Mouse (Mus musculus): ENCODE data around the gene Ldlr.
"Not testable (repeated sequence)": the region's sequence is repeated elsewhere in the genome, so short reads cannot be mapped to it uniquely, and the experiment has no call there.

The Ldlr gene

DNA sequence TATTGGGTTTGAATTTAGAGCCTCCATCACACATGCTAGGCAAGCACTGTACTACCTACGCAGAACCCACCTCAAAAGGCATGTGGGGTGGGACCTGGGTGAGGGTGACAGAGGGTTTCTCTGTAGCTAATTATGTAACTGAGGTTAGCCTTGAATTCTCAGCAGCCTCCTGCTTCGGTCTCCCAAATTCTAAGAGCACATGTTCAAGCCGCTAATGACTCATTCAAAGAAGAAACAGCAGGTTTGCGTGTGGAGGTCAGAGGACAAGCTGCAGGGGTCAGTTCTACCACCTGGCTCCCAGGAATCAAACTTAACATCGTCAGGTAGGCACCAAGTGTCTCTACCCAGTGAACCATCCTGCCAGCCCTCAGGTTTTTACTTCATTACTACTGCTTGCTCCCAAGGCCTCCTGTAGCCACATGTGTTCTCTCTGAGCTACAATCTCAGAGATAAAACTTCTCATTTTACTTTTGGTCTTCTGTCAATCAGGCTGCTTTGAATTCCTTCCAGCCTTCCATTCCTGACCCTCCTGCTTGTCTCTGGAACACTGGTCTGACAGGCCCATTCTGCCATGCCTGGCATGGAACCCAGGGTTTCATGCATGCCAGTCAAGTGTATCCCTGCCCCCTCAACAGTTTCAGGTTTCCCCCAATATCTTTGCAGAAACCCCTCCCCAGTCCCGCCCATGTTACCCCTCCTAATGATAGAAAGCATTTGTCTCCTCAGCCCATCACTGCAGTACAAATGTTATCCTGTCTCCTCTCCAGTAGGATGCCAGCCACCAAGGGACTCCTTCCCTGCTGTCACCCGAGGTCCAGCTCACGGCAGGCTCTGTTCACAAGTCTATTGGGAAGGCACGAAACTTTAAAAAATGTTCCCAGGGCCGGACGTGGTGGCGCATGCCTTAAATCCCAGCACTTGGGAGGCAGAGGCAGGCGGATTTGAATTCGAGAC is 35.6 kb downstream of the Ldlr start:
- peak in 1 of 2 experiments; percentile 20 for DNase-seq

DNA sequence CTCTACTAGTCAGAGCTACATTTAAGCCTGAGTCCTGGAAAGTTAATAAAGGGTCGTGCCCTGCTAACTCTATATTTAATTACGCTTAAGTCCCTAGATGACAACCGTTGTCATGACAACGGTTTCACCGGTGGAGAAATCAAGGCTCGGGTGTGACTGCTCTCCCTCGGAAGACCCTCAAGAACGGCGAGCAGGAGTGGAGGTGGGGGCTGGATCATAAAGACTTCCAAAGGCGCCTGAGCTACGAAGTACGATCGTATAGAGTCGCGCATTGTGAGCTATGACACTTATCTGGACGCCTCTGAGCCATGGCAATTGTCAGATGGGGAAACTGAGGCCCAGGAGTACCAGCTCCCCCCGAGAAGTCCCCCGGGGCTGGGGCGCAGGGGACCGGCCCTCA is 36.4 kb downstream of the Ldlr start:
- no peak for DNase-seq

DNA sequence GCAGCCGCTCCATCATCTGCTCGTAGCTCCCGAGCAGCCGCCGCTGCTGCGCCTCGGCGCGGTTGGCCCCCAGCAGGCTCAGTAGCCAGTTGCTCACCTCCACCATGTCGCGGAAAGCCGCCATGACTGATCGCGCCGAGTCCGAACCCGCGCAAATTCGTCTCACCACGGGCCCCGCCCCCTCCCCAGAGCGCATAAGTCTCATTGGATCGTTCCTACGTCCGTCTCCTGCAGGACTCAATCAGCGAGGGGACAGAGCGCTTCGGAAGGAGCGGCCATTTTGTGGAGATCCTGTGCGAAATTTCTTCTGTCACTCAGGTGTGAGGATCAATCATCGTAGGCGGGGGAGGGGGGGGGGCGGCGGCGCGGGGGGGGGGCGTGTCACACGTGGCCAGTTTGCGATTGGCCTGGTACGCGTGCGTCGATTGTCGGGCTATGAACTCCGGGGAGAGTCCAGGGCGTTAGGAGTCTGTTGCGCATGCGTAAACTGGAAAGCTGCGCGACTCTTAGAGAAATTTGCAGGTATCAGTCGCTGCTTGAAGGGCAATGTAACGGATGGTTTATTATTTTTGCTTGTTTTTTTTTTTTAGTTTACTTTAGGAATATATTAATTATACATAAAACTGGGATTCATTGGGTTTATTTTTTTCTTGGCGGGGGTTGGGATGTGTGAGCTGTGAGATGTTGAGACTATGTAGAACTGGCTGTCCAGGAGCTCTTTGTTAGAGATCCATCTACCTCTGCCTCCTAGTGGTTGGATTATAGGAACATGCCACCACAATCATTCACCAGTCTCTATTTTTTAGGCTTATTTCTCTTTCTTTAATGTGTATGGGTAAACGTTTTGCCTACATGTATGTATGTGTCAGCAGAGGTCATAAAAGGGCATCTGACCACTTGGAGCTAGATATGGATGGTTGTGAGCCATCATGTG is 37.1 kb downstream of the Ldlr start, which contains the start of gene Spc24:
TSS of gene Spc24 (minus strand) at position 149 of the 934 bp plus-strand sequence.
- peak; percentile 88 to 96 for DNase-seq

DNA sequence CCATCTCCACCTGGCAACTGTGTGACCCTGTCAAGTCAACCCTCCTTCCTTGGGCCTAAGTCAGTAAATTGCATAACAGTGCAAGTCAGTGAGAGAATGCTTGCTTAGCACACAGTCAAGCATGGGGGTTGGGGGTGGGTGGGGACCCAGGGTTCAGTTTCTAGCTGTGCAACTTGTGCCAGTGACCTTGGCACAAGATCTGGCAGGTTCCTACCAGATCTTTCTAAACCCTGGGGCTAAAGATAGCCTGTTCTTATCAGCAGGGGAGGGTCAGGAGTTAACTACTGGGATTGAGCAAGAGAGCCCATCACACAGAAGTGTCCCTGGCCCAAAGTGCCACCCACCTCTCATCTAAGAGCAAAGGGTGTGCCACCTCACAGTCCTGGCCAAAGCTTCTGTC is 38.9 kb downstream of the Ldlr start:
- DNase-seq: no peak

DNA sequence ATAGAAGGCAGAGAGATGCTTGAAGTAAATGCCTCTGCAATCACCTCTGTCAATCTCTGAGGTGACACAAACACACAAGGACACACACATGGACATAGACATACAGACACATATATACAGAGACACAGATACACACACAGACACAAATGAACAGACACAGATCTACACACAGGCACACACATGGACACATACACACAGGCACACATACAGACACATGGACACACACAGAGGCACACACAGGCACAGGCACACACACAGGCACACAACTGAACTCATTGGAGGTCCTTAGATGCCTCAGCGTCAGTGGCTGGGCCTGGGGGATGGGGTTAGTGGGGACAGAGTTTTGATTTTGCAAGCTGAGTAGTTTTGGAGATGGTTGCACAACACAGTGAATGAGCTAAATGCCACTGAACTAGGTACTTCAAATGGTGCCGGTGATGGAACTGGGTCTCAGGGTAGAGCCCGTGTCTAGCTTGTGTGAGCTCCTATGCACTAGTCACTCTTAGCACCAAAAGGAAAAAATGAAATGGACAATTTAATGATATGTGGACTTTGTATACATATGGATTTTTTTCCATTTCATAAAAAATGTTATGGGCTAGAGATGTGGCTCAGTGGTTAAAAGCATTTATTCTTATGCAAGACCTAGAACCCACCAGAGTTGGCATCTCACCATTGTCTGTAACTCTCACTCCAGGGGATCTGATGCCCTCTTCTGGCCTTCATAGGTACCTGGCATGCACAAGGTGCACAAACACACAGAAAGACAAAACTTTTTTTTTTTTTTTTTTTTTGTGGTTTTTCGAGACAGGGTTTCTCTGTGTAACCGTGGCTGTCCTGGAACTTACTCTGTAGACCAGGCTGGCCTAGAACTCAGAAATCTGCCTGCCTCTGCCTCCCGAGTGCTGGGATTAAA is 41.1 kb downstream of the Ldlr start:
- no peak for DNase-seq

DNA sequence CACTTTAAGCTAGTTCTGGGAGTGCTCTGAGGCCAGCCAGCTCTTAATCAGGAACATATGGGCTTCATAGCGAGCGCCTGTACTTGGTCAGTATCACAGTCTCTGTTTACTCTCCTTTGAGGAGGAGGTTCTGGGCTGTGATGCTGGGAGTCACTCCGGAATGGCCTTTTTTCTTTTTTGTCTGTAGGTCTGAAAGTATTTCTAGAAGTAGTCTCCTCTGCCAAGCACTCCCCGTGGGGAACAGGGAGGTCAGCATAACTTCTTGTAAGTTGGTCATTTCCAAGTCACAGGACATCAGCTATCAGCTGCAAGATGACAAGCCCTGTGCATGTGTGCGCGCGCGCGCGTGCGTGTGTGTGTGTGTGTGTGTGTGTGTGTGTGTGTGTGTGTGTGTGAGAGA is 44.6 kb downstream of the Ldlr start:
- no peak for DNase-seq

DNA sequence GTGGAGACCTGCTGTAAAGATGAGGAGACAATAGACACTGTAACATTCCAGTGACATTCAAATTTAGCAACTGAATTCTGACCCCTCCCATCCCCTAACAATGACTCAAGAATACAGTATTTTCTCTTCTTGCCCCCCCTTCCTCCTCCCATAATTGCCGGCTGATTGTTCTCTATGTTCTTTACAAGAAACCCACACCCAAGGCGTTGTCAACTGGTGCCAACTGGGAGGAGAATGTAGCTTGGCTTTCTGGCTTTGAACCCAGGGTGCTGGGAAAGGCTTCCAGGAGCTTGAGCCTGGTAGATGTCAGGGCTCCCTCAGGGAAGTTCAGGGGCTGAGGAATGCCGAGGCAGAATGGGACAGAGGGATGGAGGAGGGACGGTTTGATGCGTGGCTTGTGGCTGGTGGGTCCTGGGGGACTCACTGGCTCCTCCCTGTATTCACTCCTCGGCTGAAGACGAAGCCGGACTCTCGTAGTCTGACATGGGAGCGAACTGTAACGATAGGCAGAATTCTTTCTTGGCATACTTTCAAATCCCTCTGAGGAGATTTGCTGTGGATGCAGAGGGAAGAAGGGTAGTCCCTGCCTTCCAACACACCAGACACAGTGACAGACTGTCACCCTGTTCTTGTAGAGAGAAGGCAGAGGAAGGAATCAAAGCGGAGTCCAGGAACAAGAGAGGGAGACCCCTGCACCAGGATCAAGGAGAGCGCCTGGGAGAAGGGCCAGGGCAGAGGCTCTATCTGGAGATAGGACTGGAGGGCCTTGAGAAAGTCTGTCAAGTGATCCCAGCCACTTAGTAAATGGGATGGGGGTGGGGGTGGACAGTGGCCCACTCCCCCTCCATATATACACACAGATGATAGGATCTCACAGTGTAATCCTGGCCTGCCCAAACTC is 45.5 kb downstream of the Ldlr start:
- DNase-seq: no peak

DNA sequence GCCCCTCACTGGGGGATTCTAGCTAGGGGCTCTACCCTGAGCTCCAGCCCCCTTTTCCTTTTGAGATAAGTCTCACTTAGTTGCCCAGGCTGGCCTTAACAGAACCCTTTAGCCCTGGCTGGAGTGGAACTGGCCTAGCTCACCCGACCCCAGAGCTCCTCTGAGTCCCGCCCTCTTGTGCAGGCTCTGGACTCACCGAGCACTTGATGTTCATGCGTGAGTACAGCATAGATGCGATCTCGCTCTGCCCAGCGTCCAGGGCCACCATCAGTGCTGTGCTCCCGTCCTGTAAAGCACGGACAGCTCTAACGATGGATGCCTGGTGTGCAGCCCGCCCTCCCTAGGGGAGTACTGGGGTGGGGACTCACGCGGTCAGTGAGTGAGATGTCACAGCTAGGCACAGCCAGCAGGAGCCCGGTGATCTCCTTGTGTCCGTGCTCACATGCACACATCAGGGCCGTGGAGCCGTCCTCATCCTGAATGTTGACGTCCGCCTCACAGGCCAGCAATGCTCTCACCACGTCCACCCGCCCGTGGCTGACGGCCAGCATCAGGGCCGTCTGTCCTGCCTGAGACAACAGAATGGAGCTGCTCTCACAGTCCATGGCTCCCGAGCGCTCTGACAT is 46.4 kb downstream of the Ldlr start:
- no peak for DNase-seq

DNA sequence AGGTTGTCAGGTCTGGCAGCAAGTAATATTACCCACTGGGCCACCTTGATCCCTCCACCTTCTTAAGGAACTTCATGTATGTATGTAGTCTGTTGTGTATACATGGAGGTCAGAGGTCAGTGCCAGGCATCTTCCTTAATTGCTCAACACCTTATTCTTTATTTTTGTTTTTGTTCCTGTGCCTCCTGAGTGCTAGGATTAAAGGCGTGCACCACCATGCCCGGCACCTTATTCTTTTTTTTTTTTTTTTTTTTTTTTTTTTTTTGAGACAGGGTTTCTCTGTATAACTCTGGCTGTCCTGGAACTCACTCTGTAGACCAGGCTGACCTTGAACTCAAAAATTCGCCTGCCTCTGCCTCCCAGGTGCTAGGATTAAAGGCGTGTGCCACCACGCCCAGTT is 50.1 kb downstream of the Ldlr start:
- not testable (repeated sequence) for DNase-seq

DNA sequence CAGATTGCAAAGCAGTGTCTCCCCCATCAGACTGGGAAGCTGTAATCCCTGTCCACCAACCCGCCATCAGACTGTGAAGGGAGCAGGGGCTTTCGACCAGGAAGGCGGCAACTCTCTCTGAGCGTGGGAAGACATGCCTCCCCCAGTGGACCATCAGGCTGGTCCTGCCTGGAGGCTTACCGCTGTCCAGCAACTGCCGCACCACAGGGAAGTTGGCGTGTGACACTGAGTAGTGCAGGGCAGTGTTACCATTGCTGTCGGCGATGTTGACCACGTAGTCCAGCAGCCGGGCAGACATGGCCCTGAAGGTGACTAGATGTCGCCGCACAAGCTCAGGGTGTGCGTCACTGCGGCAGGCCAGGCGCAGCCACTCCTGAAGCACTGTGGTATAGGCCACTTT is 51.1 kb downstream of the Ldlr start:
- no peak for DNase-seq

DNA sequence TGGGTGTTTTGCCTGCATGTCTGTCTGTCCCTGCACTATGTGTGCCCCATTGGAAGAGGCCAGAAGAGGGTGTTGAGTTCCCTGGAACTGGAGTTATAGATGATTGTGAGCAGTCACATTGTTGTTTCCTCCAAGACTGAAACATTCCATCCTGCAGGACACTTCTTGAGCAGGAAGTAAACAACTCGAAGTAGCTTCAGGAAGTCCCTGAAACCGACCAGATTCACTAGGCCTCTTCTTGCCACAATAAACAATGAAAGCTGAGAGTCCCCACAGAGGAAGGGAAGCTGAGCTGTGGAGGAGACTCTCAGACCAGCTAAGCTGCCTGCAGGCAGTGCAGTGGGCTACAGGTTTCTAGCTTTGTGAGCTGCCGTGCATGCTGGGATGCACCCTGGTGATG is 54.4 kb downstream of the Ldlr start:
- DNase-seq: no peak

DNA sequence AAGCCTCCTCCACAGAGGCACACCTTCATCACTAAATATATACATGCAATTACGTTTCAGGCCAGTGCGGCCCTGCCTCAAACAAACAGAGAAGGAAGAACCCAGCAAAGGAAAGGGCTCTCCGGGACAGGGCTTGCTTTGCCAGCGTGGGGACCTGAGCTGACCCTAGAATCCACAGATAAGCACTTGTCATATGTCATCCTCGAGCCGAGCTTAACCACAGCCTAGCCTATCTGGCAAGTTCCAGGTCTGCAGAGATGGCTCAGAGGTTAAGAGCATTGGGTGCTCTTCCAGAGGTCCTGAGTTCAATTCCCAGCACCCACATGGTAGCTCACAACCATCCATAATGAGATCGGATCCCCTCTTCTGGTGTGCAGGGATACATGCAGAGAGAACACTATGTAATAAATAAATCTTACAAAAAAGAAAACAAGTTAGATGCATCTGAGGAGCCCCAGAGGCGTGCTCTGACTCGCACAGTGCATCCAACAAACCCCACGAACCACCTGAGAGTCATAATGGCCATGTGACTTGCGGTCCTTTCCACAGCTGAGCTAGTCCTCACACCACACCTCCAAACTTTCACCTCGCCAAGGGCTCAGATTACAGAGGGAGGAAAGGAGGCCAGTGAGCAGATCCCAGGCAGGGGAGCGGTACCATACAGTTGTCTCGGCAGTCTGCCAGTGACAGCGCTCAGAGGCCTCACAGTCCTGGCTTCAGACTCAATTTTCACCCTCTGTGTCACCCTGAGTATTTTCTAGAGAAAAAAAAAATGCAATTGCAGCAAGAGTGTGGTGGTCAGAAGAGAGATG is 58.6 kb downstream of the Ldlr start:
- no peak for DNase-seq

DNA sequence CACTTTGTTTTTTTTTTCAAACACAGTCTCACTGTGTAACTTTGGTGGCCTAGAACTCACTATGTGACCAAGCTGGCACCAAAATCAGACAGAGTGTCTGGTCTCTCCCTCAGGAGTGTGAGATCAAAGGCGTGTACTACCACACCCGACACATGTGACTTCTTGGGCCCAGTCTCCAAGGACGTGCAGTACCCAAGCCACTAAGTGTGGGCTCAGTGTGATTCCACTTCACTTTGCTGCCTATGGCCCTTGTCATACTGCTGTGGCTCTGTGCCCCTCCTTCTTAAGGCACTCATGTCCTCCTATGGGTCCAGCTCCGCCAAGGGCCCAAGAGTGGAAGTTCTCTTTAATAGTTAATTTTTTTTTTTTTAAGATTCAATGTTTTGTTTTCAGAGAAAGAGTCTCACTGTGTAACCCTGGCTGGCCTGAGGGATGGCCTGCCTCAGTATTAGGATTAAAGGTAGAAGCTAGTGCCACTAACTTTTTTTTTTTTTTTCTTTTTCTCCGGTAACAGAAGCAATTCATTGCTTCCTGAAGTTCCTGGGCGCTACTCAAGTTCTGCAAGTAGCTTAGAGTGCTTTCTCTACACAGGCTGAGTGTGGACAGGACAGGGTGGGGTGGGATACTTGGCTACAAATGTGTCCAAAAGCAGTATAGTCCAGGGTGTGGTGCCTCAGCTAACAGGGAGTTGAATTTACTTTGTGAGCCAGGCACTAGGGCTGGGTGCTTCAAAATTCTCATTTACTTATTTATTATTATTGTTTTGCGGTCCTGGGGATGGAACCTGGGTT is 61.4 kb downstream of the Ldlr start:
- DNase-seq: no peak

DNA sequence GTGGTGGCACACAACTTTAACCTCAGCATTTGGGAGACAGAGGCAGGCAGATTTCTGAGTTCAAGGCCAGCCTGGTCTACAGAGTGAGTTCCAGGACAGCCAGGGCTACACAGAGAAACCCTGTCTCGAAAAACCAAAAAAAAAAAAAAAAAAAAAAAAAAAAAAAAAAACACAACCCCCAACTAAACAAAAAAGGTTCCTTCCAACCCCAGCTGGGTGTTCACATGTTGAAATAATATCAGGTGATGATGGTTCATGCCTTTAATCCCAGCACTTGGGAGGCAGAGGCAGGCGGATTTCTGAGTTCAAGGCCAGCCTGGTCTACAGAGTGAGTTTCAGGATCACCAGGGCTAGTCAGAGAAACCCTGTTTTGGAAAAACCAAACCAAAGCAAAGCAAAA is 63.0 kb downstream of the Ldlr start:
- not testable (repeated sequence) for DNase-seq

DNA sequence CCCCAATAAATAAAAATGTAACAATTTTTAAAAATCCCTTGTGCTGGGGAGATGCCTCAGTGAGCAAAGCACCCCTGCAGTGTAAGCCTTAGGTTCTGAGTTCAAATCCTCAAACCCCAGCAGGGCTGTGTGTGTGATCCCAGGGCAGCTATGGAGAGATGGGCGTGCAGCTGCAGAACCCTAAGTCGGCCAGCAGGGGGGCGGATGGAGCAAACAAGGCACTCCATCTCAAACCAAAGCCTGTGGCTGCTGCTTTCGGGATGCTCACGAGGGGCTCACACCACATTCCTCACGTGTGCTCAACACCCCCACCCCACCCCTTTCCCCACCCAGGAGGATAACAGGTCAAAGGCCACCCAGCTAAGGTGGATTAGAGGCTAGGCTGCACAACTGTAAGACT is 63.6 kb downstream of the Ldlr start:
- DNase-seq: peak in 1 of 2 experiments; percentile 36

DNA sequence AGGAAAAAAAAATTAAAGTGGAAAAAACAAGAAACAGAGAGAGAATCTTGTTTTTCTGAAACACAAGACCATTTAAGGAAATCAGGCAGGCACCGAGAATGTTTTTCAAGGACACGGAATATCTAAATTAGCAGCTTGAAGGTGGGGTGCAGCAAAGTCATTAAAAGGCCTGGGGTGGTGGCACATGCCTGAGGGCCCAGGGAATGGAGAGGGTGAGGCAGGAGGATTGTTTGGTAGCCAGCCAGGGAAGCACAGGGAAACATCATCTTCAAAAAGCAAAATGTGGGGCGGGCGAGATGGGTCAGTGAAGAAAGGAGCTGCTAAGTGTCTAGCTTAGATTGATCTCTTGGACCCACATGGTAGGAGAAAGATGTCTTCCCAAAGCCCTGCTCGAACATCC is 64.4 kb downstream of the Ldlr start:
- no peak for DNase-seq

DNA sequence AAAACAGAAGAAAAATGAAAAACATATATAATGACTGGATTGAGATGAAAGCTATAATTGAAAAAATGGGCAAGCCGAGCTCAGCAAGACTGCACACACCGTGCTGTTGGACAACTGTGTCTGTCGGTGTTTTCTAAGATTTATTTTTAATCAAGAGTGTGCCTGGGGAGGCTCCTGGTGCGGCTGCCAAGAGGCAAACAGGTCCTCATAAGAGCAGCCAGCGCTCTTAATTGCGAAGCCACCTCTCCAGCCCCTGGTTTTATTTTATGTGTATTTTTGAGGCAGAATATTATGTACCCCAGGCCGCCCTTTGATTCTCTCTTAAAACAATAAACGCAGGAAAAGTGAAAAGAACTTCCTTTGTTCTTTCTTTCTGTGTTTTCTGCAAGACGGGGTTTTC is 65.0 kb downstream of the Ldlr start:
- no peak for DNase-seq

DNA sequence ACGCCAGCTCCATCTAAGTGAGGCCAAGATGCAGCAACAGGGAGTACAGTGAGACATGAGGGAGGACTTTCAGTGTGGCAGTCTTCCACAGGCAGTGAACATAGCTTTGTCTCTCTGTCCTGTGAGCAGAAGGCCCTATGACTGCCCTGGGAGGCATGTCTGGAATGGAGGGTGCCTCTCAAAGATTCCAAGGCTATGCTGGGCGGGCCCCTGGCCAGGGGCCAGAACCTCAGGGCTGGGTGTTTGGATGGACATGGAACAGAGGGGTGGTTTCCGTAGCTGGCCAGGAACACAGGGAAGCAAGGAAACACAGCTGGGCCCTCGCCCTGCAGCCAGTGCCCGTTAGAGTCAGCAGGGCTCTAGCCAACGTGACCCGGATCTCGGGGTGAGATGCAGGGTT is 68.6 kb downstream of the Ldlr start:
- no peak for DNase-seq

DNA sequence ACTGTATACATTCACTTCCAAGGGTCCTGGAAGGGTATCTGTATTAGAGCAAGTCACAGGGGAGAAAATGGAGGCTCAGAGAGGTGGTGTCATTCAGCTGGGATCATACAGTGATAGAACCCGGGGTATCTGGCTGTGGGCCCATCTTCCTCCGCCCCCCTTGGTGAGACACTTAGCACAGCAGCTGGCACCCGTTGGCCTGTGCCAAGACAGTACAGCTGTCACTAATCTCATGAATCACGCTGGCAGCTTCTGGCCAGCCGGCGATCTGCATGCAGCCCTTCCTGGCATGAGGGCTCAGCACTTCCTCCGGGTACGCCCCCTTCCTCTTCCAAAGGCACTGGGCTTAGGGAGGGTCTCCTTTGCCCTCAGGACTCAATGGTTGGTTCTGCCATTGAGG is 69.4 kb downstream of the Ldlr start:
- DNase-seq: no peak
